Mouse (Mus musculus) thymus, adult 2 months (tissue): ENCODE measurements around the gene Megf8.

ENCODE experiments used
- CTCF ChIP-seq: fragments of 200-500 bp; IDR thresholded peaks from 2 replicates; pipeline ENCODE4 v1.5.1; 2012; ENCODE audit warnings: mild to moderate bottlenecking, control low read depth, low read length, moderate library complexity, borderline replicate concordance; ENCODE audit not compliant: control insufficient read depth, poor library complexity, insufficient read depth; ENCODE audit errors: extremely low read depth
- POLR2A ChIP-seq: fragments of 200-500 bp; IDR thresholded peaks from 2 replicates; pipeline ENCODE4 v1.6.1; 2012; ENCODE audit warnings: mild to moderate bottlenecking, low read length, control low read depth, moderate library complexity; ENCODE audit not compliant: control insufficient read depth, poor library complexity, insufficient read depth; ENCODE audit errors: extremely low read depth

GRCm38 (mm10) chr7:25409114-25409760 lies 92.3 kb downstream of the Megf8 start:
- TF ChIP-seq POLR2A, result no peak
- TF ChIP-seq CTCF, result no peak
